Mouse (Mus musculus) neural tube, embryonic 15.5 days (tissue): ENCODE data around the gene Dennd4a. TPM values are rescaled to one million over a fixed set of nuclear protein-coding genes. Genes with fewer than 3 reads are reported as not detected.

Experiments
- ATAC-seq: fragments of 200-750 bp; cut with Nextera tagmentation; 2 replicates; pipeline ENCODE4 v1.8.0; 2017; ENCODE audit warnings: mild to moderate bottlenecking, moderate TSS enrichment, moderate library complexity; ENCODE audit not compliant: low FRiP score
- H3K27ac ChIP-seq: fragments of 300-500 bp; sonication (generic); replicated peaks from 2 replicates; pipeline ENCODE4 v1.5.1; 2015; ENCODE audit warnings: mild to moderate bottlenecking, inconsistent platforms
- H3K27me3 ChIP-seq: fragments of 300-500 bp; sonication (generic); replicated peaks from 2 replicates; pipeline ENCODE4 v1.6.1; 2015; ENCODE audit warnings: inconsistent platforms
- H3K36me3 ChIP-seq: fragments of 300-500 bp; sonication (generic); 2 replicates; pipeline ENCODE4 v1.6.1; 2015; ENCODE audit warnings: inconsistent platforms
- H3K4me1 ChIP-seq: fragments of 300-500 bp; sonication (generic); 2 replicates; pipeline ENCODE4 v1.6.1; 2015; ENCODE audit warnings: inconsistent platforms
- H3K4me2 ChIP-seq: fragments of 300-500 bp; sonication (generic); 2 replicates; pipeline ENCODE4 v1.6.1; 2015; ENCODE audit warnings: inconsistent platforms, mild to moderate bottlenecking, moderate library complexity
- H3K4me3 ChIP-seq: fragments of 300-500 bp; sonication (generic); replicated peaks from 2 replicates; pipeline ENCODE4 v1.5.1; 2015; ENCODE audit warnings: mild to moderate bottlenecking, inconsistent platforms
- H3K9ac ChIP-seq: fragments of 300-500 bp; sonication (generic); replicated peaks from 2 replicates; pipeline ENCODE4 v1.6.1; 2015; ENCODE audit warnings: mild to moderate bottlenecking, inconsistent platforms
- H3K9me3 ChIP-seq: fragments of 300-500 bp; sonication (generic); replicated peaks from 2 replicates; pipeline ENCODE4 v1.6.1; 2016; ENCODE audit warnings: inconsistent platforms
- WGBS: fragments of 180-500 bp; shearing (Covaris S2); methylation state at CpG from one replicate; pipeline ENCODE4 v1.1.7; 2015; ENCODE audit warnings: mixed read lengths; 5-methylcytosine and 5-hydroxymethylcytosine counted together
- polyA plus RNA-seq: library from polyadenylated mRNA; unstranded; fragments of >200 nt; fragmentation: Nextera tagmentation; extraction: Ambion mirVana; gene quantifications from 2 replicates; pipeline ENCODE4 v1.2.1, GENCODE M21; 2015

Gene Dennd4a
- 9.0 and 10.2 TPM in 2 replicates for polyA plus RNA-seq

DNA sequence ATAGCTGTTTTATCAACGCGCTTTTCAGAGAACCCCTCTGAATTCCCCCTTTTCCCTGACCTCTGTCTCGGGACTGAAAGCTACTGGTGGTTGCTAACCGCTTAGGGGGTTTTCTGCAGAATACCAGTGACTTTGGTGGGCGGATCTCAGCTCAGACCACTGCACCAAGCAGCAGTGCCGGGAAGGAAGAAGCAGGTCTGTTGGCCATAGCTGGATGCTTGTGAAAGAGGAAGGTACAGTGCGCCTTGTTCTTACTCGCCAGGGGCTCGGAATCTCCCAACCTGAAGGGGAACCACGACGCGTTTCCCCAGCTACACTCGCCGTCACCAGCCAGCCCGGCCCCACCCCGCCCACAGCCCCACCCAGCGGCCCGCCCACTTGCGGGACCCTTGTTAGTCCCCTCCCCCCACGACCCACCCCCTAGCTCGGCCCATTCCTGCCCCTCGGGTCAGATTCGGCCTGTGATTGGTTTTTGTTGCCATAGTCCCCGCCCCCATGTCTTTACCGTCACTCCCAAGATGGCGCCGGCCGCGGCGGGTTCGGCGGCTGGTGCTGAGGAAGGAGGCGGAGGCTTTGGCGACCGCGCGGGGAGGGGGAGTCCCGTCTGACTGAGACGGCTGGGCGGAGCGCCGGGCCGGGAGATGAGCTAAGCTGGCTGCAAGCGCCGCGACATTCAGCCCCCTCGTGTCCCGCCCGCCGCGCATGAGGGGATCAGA lies at the start of gene Dennd4a:
Gene Dennd4a, plus strand, starts transcription at position 519 of the 716 bp plus-strand sequence.
- under 1% methylated on average over 49 of the region's 51 CpGs for WGBS
- Histone ChIP-seq H3K36me3 (no peaks in the 10 kb centered on the region), H3K4me2 (peak within 1 kb of the TSS; percentile 68), H3K9me3 (no peaks in the 10 kb centered on the region), H3K9ac (peak within 1 kb of the TSS; percentile 92), H3K4me1 (peaks cover 20% of the 10 kb centered on the region), H3K27me3 (no peaks in the 10 kb centered on the region), H3K4me3 (peak within 1 kb of the TSS; percentile 87), H3K27ac (peak within 1 kb of the TSS; percentile 98)
- peak; percentile 98 for ATAC-seq

- H3K4me2 ChIP-seq, result no peak overlapping the region
- H3K36me3 ChIP-seq, result no peaks in the 10 kb centered on the region
- ATAC-seq, result no peak
- no peak overlapping the region for H3K27ac ChIP-seq
- H3K4me1 ChIP-seq, result no peaks in the 10 kb centered on the region
- H3K27me3 ChIP-seq, result no peaks in the 10 kb centered on the region
- H3K4me3 ChIP-seq, result no peak overlapping the region
- no peaks in the 10 kb centered on the region for H3K9me3 ChIP-seq
- 88% methylated on average over 2 of the region's 2 CpGs for WGBS
- H3K9ac ChIP-seq, result no peak overlapping the region
Measured at GRCm38 (mm10) chr9:64764824-64765223, 46.3 kb upstream of the Dennd4a start.

DNA sequence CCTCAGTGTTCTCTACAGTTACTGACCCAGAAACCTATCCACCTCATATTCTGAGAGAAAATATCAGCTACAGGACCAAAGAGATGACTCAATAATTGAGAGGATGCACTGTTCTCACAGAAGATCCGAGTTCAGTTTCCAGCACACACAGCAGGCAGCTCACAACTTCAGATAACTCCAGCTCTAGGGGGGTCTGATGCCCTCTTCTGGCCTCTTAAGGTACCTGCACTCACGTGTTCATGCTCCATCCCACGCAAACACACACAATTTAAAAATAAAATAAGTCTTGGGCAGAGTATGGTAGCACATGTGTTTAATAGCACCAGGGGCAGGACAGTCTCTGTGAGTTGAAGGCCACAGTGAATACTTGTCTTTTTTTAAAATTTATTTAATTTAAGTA lies 45.0 kb upstream of the Dennd4a start:
- no peak for ATAC-seq
- 92% methylated on average over 3 of the region's 3 CpGs for WGBS
- peaks cover 2% of the 10 kb centered on the region; the same call in 1 of the 2 replicates for H3K4me1 ChIP-seq
- no peak overlapping the region for H3K9ac ChIP-seq
- no peaks in the 10 kb centered on the region for H3K9me3 ChIP-seq
- H3K27me3 ChIP-seq, result no peaks in the 10 kb centered on the region
- H3K4me3 ChIP-seq, result no peak overlapping the region
- H3K36me3 ChIP-seq, result no peaks in the 10 kb centered on the region
- H3K27ac ChIP-seq, result no peak overlapping the region
- no peak overlapping the region for H3K4me2 ChIP-seq

GRCm38 (mm10) chr9:64767796-64768195 lies 43.3 kb upstream of the Dennd4a start:
- no peak for ATAC-seq
- no peak overlapping the region for H3K9ac ChIP-seq
- H3K4me3 ChIP-seq, result no peak overlapping the region
- H3K36me3 ChIP-seq, result no peaks in the 10 kb centered on the region
- 59% methylated on average over 1 of the region's 1 CpGs for WGBS
- H3K4me1 ChIP-seq, result peaks cover 3% of the 10 kb centered on the region; the same call in 1 of the 2 replicates
- H3K27ac ChIP-seq, result no peak overlapping the region
- H3K27me3 ChIP-seq, result no peaks in the 10 kb centered on the region
- H3K9me3 ChIP-seq, result no peaks in the 10 kb centered on the region
- no peak overlapping the region for H3K4me2 ChIP-seq

GRCm38 (mm10) chr9:64769066-64769695 lies 42.0 kb upstream of the Dennd4a start:
- Histone ChIP-seq H3K4me1 (peaks cover 4% of the 10 kb centered on the region), H3K27ac (peak overlapping the region; percentile 60), H3K9me3 (no peaks in the 10 kb centered on the region), H3K27me3 (no peaks in the 10 kb centered on the region), H3K9ac (no peak overlapping the region), H3K4me3 (no peak overlapping the region), H3K36me3 (no peaks in the 10 kb centered on the region), H3K4me2 (peak overlapping the region; percentile 22; the same call in 1 of the 2 replicates)
- WGBS, result 42% methylated on average over 9 of the region's 9 CpGs
- no peak for ATAC-seq

GRCm38 (mm10) chr9:64769911-64770310 lies 41.2 kb upstream of the Dennd4a start:
- Histone ChIP-seq H3K4me2 (no peak overlapping the region), H3K9me3 (no peaks in the 10 kb centered on the region), H3K36me3 (no peaks in the 10 kb centered on the region), H3K27ac (no peak overlapping the region), H3K9ac (no peak overlapping the region), H3K4me1 (peaks cover 12% of the 10 kb centered on the region), H3K27me3 (no peaks in the 10 kb centered on the region), H3K4me3 (no peak overlapping the region)
- no peak for ATAC-seq
- WGBS, result 96% methylated on average over 6 of the region's 6 CpGs

- Histone ChIP-seq H3K4me1 (peaks cover 14% of the 10 kb centered on the region), H3K27ac (no peak overlapping the region), H3K36me3 (no peaks in the 10 kb centered on the region), H3K4me3 (no peak overlapping the region), H3K9ac (no peak overlapping the region), H3K4me2 (no peak overlapping the region), H3K27me3 (no peaks in the 10 kb centered on the region), H3K9me3 (no peaks in the 10 kb centered on the region)
- 78% methylated on average over 5 of the region's 5 CpGs for WGBS
- no peak for ATAC-seq
Measured at GRCm38 (mm10) chr9:64770411-64770849, 40.7 kb upstream of the Dennd4a start.

GRCm38 (mm10) chr9:64771236-64771635 lies 39.9 kb upstream of the Dennd4a start:
- H3K4me2 ChIP-seq, result no peak overlapping the region
- WGBS, result 41% methylated on average over 5 of the region's 5 CpGs
- ATAC-seq, result no peak
- no peak overlapping the region; the same call in 1 of the 2 replicates for H3K27ac ChIP-seq
- no peaks in the 10 kb centered on the region for H3K27me3 ChIP-seq
- H3K9ac ChIP-seq, result no peak overlapping the region
- no peaks in the 10 kb centered on the region for H3K36me3 ChIP-seq
- H3K4me3 ChIP-seq, result no peak overlapping the region
- peaks cover 14% of the 10 kb centered on the region for H3K4me1 ChIP-seq
- H3K9me3 ChIP-seq, result no peaks in the 10 kb centered on the region

DNA sequence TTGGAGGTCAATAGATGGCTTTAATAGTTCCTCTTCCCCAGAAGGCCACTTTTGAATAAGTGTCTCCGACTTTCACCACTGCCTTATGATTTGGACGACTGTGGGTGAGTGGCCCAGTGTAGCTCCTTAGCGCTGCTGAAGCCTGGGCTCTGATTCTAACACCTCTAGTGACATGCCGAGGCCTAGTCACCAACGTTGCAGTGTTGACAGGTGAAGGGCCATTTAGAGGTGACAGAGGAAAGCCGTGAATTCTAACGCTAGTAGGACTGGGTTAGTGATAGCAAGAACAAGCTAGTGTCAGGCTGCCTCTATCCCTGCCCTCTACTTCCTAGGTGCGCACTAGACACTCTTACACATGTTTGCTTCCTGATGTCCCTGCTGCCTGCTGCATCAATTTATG lies 37.9 kb upstream of the Dennd4a start:
- Histone ChIP-seq H3K27ac (no peak overlapping the region), H3K4me3 (no peak overlapping the region)
- WGBS, result 82% methylated on average over 8 of the region's 8 CpGs

DNA sequence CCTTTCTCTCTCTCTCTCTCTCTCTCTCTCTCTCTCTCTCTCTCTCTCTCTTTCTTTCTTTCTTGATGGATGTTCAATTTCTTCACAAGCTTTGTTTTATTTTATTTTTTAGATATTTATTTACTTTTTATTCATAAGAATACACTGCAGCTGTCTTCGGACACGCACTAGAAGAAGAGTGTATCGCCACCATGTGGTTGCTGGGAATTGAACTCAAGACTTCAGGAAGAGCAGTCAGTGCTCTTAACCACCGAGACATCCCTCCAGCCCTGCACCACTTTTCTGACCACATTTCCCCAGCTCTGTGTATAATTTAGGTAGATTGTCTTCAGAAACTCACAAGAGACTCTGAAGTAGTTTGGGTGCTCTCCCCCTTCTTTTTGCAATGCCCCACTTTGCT lies 37.2 kb upstream of the Dennd4a start:
- WGBS, result 59% methylated on average over 4 of the region's 4 CpGs
- Histone ChIP-seq H3K27ac (peak overlapping the region; percentile 74), H3K9ac (no peak overlapping the region), H3K4me3 (no peak overlapping the region), H3K4me2 (no peak overlapping the region), H3K4me1 (peaks cover 14% of the 10 kb centered on the region), H3K27me3 (no peaks in the 10 kb centered on the region), H3K9me3 (no peaks in the 10 kb centered on the region), H3K36me3 (no peaks in the 10 kb centered on the region)
- ATAC-seq, result no peak

More for the DNA sequence above, 37.9 kb upstream of the Dennd4a start:
- Histone ChIP-seq H3K27me3 (no peaks in the 10 kb centered on the region), H3K36me3 (no peaks in the 10 kb centered on the region), H3K9me3 (no peaks in the 10 kb centered on the region), H3K4me2 (no peak overlapping the region), H3K4me1 (peaks cover 14% of the 10 kb centered on the region), H3K9ac (no peak overlapping the region)
- no peak for ATAC-seq

DNA sequence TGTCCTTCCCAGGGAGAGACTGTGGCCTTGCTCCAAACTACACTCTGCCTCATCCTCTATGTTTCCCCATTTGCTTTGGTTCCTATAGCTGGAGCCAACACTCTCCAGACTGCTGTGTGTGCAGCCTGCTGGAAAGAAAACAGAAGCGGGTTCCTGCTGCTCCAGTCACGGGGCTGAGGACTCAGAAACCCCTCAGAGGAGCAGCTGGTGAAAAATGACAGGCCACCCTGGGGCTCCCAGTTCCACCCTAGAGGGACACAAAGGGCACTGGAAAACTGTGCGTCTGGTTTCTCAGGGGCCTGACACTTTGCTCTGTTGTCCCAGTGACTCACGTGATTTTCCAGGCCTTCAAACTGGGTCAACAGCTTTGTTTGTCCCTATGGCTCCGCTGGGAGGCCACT lies 36.7 kb upstream of the Dennd4a start:
- no peak; the same call in 1 of the 2 replicates for ATAC-seq
- H3K4me2 ChIP-seq, result no peak overlapping the region
- 10% methylated on average over 5 of the region's 5 CpGs for WGBS

DNA sequence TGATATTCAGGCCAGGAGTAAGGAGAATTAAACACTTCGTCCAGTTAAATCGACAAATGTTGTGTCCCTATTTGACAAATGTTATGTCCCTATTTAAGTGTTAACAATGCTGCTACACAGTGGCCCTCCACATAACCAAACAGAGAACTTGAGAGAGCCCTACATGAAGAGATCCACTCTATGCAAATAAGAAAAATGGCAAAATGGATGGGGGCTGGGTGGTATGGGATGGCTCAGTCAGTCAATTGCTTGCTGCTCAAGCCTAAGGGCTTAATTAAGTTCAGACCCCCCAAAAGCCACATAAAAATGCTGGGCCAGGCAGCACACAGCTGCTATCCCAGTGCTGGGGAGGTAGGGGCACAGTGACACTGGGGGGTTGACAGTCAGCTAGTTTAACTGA lies 36.3 kb upstream of the Dennd4a start:
- 33% methylated on average over 2 of the region's 2 CpGs for WGBS
- ATAC-seq, result no peak

More for the DNA sequence above, 36.7 kb upstream of the Dennd4a start:
- no peaks in the 10 kb centered on the region for H3K36me3 ChIP-seq
- no peaks in the 10 kb centered on the region for H3K9me3 ChIP-seq
- H3K27ac ChIP-seq, result peak overlapping the region; percentile 74
- no peaks in the 10 kb centered on the region for H3K27me3 ChIP-seq
- no peak overlapping the region for H3K9ac ChIP-seq
- no peak overlapping the region for H3K4me3 ChIP-seq
- H3K4me1 ChIP-seq, result peaks cover 14% of the 10 kb centered on the region

More for the DNA sequence above, 36.3 kb upstream of the Dennd4a start:
- H3K4me1 ChIP-seq, result peaks cover 16% of the 10 kb centered on the region
- no peak overlapping the region for H3K4me2 ChIP-seq
- H3K9ac ChIP-seq, result no peak overlapping the region
- H3K9me3 ChIP-seq, result no peaks in the 10 kb centered on the region
- H3K4me3 ChIP-seq, result no peak overlapping the region
- H3K27me3 ChIP-seq, result no peaks in the 10 kb centered on the region
- peak overlapping the region; percentile 74 for H3K27ac ChIP-seq
- H3K36me3 ChIP-seq, result no peaks in the 10 kb centered on the region
